Mouse (Mus musculus) lung, postnatal 0 days (tissue): Measurements from ENCODE around the gene Ddx11.

Experiments used
- CTCF ChIP-seq: IDR thresholded peaks from 2 replicates; pipeline ENCODE4 v1.5.1; 2016; ENCODE audit warnings: antibody characterized with exemption, mild to moderate bottlenecking
- EP300 ChIP-seq: IDR thresholded peaks from 2 replicates; pipeline ENCODE4 v1.6.1; 2016; ENCODE audit warnings: antibody characterized with exemption, mild to moderate bottlenecking, control low read depth

GRCm38 (mm10) chr17:66131212-66131611 is 7.9 kb downstream of the Ddx11 start:
- TF ChIP-seq CTCF (peak; percentile 56), EP300 (no peak)
